Mouse (Mus musculus): ENCODE measurements around the gene Gsg1l. TPM values are rescaled to one million over a fixed set of nuclear protein-coding genes. Genes with fewer than 3 reads are reported as not detected.

The Gsg1l gene
- total RNA-seq, 2 experiments from 2014 or later = 14.0 to 16.0 TPM

DNA sequence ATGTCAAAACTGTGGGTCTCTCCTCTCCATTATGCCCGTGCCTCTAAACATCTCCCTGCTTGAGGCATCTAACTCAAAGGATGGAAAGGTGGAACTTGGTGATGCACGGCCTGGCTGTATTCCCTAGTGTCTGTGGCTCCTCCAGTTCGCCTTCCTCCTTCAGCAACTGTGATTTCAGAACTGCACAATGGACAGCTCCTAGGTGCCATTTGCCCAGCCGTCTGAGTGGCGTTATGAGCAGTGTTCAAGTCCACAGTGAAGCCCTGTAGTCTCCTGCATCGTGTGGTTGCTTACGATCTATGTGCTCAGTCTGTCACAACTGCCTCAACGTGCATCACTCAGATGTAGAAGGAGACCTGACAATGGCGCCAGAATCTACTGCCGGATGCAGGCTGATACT, 96.6 kb downstream of the Gsg1l start:
- Histone ChIP-seq H3K27ac (no peak overlapping the region), H3K4me3 (no peak overlapping the region)
- TF ChIP-seq CTCF (conservative IDR thresholded peaks at IDR 0.05) = no peak
- DNase-seq (ENCODE audit: low spot score in 2 of 2) = no peak

DNA sequence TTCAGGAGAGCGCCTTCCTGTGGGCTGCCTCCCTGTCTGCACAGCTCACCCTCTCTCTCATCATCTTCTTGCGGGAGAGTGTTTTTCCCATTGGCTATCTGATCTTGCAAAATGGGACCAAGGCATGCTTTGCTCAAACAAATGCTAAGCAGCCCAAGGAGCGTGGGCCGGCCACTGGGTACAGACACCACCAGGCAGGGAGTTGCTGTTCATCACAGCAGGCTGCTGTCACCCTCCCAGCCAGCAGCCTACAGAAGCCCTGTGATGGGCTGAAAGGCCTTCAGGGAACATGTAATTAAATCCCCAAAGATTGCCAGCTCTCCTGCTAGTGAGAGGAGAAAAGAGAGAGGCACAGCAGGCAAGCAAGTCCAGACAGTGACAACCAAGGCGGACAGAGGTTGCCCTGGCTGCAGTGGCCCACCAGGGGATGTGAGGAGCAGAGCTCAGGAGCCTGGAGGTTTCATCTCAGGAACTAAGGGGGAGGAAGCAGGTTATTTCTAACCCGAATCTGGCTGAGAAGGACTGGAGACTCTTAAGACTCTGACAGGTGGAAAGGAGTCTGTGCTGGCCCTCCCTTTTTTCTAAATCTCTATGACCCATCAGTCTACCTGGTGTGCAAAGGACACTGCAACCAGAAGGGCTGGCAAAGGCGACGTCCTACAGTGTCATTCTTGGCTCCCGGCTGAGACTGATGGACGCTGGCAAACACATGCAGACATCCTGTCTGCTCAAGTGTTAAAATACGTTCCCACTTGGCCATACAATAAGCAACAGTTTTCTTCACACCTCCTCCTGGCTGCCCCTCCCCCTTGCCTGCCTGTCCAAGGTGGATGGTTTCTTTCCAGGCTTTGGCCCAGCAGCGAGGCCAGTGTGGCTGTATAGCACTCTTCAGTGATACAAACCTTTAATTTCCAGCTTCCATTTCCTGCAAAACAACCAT, 98.0 kb downstream of the Gsg1l start:
- no peak overlapping the region for H3K27ac ChIP-seq
- no peak for DNase-seq (ENCODE audit: low spot score in 2 of 2)
- TF ChIP-seq CTCF (conservative IDR thresholded peaks at IDR 0.05) = peak; percentile 24; the same call in 1 of the 2 replicates
- H3K4me3 ChIP-seq = no peak overlapping the region

DNA sequence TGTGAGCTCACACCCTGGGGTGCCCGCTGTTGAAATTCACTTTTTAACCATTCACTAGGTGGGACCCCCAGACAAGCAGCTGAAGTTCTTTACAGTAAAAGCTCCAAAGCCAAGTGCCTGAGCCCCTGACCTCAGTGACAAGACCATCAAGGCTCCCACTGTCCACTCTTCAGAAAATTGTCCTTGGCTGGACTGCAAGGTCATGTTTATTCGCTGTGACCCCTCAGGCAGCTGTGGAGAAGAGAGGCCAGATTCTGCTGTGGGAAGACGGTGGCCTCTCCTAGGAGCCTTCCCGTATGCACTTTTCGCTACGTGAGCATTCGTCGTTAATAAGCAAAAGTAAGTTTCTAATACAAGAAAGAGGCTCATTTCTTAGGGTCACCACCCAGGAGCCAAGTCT, 102.6 kb downstream of the Gsg1l start:
- no peak for TF ChIP-seq CTCF (conservative IDR thresholded peaks at IDR 0.05)
- H3K27ac ChIP-seq = no peak overlapping the region
- H3K4me3 ChIP-seq = no peak overlapping the region
- no peak for DNase-seq (ENCODE audit: low spot score in 2 of 2)

DNA sequence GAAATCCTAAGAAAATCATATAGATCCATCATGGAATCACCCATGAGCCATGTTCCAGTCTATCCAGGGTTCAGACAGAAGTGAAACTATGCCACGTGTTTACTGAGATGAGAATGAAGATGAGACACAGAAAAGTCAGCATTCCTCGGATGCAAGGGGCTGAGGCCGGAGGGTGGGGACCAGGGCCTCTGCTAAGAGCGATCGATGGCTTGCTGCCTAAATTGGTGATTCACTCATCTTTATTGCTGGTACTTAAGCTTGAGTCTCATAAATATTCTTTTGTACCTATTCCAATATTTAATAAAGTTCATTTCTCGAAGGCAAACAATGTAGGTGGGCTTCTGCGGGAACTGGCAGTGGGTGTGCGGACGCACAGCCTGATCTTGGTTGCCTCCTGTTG, 105.5 kb downstream of the Gsg1l start:
- no peak for DNase-seq (ENCODE audit: low spot score in 2 of 2)
- no peak overlapping the region for H3K4me3 ChIP-seq
- H3K27ac ChIP-seq = no peak overlapping the region
- no peak for TF ChIP-seq CTCF (conservative IDR thresholded peaks at IDR 0.05)

DNA sequence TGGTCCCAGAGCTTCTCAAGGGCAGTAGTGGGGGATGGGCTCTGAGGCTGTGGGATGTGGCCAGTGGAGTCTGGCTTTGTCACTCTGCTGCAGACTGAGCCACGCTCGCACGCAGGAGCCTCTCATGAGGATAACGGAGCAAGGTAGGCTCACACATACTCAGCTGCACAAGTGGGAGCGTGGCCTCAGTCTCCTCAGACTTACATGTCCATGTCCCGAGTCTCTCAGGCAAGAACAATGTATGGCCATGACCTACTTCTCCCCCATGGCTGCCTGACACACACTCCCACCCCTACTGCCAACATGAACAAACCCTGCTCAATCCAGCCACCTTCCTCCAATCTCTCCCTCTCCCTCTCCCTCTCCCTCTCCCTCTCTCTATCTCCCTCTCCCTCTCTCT, 106.8 kb downstream of the Gsg1l start:
- Histone ChIP-seq H3K27ac (no peak overlapping the region), H3K4me3 (no peak overlapping the region)
- no peak for DNase-seq (ENCODE audit: low spot score in 2 of 2)
- TF ChIP-seq CTCF (conservative IDR thresholded peaks at IDR 0.05) = no peak

GRCm38 (mm10) chr7:125973874-125974273, 108.3 kb downstream of the Gsg1l start:
- no peak for DNase-seq (ENCODE audit: low spot score in 2 of 2)
- H3K27ac ChIP-seq = no peak overlapping the region
- no peak overlapping the region for H3K4me3 ChIP-seq
- no peak for TF ChIP-seq CTCF (conservative IDR thresholded peaks at IDR 0.05)

- no peak overlapping the region for H3K27ac ChIP-seq
- no peak for TF ChIP-seq CTCF (conservative IDR thresholded peaks at IDR 0.05)
These were observed 109.4 kb downstream of the Gsg1l start for GRCm38 (mm10) chr7:125972776-125973175.

GRCm38 (mm10) chr7:125972174-125972672, 110.0 kb downstream of the Gsg1l start:
- no peak overlapping the region for H3K4me3 ChIP-seq
- DNase-seq (ENCODE audit: low spot score in 2 of 2) = no peak
- H3K27ac ChIP-seq = no peak overlapping the region
- TF ChIP-seq CTCF (conservative IDR thresholded peaks at IDR 0.05) = no peak

More at GRCm38 (mm10) chr7:125972776-125973175, 109.4 kb downstream of the Gsg1l start:
- no peak overlapping the region for H3K4me3 ChIP-seq
- DNase-seq (ENCODE audit: low spot score in 2 of 2) = no peak

- no peak overlapping the region for H3K27ac ChIP-seq
- DNase-seq (ENCODE audit: low spot score in 2 of 2) = no peak
- TF ChIP-seq CTCF (conservative IDR thresholded peaks at IDR 0.05) = no peak
- no peak overlapping the region for H3K4me3 ChIP-seq
These were observed 113.1 kb downstream of the Gsg1l start for GRCm38 (mm10) chr7:125969076-125969475.

DNA sequence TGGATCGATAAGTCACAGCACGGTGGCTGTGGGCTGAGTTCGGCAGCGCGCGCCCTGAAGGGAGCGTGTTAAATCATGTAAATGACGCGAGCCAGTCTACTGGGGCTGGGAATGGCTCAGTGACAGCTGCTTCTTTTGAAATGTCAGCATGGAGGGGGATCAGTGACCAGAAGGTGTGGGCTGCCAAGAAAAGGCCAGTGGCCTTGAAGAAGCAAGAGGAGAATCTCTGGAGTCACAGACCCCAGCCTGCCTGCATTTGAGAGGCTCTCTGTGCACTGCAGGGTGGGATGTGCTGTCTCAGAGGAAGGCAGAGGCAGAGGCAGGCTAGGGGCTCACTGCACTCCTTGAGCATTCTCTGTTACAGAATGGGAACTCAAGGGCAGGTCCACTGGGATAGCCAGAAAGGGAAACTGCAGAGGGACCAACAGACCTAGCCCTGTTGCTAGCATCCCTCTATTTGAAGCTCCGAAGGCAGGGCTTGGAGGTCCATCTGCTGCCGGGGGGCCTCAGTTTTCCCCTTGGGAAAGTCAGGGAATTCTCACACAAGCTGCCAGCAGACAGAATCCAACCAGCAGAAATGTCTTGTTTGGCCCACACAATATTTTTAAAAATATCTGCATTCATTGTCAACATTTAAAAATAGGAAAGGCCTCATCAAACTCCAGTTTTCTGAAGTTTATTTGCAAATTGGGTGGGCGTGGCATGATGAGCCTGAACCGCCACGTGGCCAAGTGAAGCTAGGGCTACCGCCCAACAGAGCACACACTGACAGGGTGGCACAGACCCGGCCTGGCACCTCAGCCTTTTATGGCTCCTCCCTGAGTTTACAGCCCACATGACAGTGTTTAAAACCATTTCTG, 115.6 kb downstream of the Gsg1l start:
- no peak for TF ChIP-seq CTCF (conservative IDR thresholded peaks at IDR 0.05)
- Histone ChIP-seq H3K27ac (no peak overlapping the region), H3K4me3 (no peak overlapping the region)
- no peak for DNase-seq (ENCODE audit: low spot score in 2 of 2)

DNA sequence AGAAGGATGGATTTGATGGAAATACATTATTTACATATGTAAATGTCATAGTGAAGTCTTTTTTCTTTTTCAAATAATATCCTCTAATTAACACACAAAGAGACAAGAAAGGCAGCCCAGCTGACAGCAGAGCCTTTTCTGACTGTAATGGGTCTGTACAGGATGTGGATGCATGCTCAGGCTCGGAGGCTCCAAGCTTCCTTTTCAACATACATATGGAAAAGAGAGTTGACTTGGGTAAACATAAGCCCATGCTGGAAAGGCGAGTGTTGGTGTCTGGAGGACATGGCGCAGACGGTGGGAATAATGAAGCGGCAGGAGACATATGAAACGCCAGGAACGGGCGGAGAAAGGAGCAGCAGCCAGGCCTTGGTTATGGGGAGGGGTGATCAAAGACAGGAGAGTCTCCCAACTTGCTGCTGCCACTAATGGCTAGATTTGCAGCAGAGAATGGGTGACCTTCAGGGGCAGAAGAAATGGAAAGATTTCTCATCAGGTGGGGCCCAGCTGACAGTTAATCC, 118.1 kb downstream of the Gsg1l start:
- no peak overlapping the region for H3K27ac ChIP-seq
- no peak overlapping the region for H3K4me3 ChIP-seq
- DNase-seq (ENCODE audit: low spot score in 2 of 2) = no peak
- no peak for TF ChIP-seq CTCF (conservative IDR thresholded peaks at IDR 0.05)

- DNase-seq (ENCODE audit: low spot score in 2 of 2) = no peak
- no peak overlapping the region for H3K27ac ChIP-seq
- peak; percentile 41 for TF ChIP-seq CTCF (conservative IDR thresholded peaks at IDR 0.05)
- H3K4me3 ChIP-seq = no peak overlapping the region
These were observed 122.7 kb downstream of the Gsg1l start for GRCm38 (mm10) chr7:125959294-125960048.
